Mouse (Mus musculus): ENCODE measurements at regions not wholly inside any gene's neighbourhood (a gene's known extent, or its start where the extent isn't known, plus 50 kb on each side); places are given as distances from the start of the nearest gene placed in this dataset.

GRCm38 (mm10) chr12:73491370-73491769 lies 54.8 kb downstream of the Tmem30b start:
- no peak for DNase-seq

- DNase-seq, result no peak
Observed at GRCm38 (mm10) chr12:73482858-73483257, 63.3 kb downstream of the Tmem30b start.

- DNase-seq, result no peak
Observed at GRCm38 (mm10) chr12:73482275-73482674, 63.9 kb downstream of the Tmem30b start.

GRCm38 (mm10) chr12:73481705-73482104 lies 64.5 kb downstream of the Tmem30b start:
- no peak for DNase-seq

- no peak for DNase-seq
Observed at GRCm38 (mm10) chr12:73481165-73481564, 65.0 kb downstream of the Tmem30b start.

DNA sequence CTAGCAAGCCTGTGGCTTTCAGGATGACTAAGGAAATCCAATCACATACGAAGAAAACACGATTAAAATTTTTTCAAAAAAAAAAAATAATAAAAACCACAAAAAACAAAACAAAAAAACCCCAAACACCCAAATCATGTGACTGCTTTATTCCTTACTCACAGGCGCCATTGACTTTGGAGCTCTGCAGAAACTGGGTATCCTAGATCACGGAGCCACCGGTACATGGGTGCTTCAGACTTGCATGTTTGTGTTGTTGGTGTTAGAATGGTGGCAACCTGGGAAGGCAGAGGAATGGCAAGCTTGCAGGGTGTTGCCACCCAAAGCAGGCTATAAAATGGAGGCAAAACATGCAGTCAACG lies 65.6 kb downstream of the Tmem30b start:
- DNase-seq, result no peak

GRCm38 (mm10) chr12:73479932-73480609 lies 66.1 kb downstream of the Tmem30b start:
- DNase-seq, result no peak

DNA sequence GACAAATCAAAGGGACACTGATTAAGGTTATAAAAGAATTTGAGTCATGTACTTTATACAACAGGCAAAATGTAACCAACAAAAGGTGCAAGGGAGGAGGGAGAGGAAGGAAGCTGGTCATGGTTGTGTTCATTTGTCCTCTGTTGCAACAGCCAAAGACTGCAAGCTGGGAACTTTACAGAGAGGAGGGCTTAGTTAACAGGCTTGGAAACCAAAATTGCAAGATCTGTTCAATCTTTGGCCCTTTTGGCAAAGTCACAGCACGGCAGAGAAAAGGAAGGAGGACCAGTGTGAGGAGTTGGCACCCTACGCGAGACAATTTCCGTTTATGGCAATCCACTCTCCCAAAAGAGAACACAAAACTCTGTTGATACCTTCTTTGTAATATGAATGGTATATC lies 67.6 kb downstream of the Tmem30b start:
- no peak for DNase-seq

- peak; percentile 8 for DNase-seq
Observed at GRCm38 (mm10) chr12:73476421-73476858, 69.8 kb downstream of the Tmem30b start.

DNA sequence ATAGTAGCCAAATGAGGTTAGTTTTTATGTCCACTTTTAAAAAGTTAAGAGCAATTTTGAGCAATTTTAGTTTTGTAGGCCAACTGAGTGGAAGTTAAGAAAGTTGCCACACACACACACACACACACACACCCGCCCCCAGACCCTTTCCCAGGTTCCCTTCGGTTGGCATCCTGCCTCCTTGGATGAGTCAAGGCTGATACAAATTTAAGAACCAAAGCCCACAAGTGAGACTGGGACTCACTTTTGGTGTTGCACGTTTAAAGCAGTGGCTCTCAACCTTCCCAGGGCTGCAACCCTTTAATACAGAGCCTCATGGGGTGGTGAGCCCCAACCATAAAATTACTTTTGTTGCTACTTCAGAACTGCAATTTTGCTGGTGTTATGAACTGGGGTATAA lies 70.4 kb downstream of the Tmem30b start:
- DNase-seq, result no peak

DNA sequence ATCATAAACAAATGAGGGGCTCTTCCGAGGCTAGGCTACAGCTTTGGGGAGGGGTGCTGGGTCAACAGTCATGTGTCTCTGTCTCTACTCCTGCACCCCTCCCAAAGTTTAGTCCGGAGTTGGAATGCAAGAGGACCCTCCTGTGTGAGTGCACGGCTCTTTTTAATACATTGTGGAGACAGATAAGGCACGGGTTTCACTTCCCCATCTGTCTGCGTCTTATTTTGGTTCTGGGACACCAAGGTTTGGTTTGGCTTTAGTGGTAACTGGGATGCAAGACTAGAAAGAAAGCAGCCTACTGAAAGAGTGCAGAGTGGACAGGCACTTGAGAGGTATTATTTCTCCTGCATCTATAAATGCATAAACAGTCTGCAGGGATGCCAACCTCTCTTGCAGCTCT lies 71.2 kb downstream of the Tmem30b start:
- no peak for DNase-seq

- no peak for DNase-seq
Observed at GRCm38 (mm10) chr12:73473111-73473510, 73.1 kb downstream of the Tmem30b start.

DNA sequence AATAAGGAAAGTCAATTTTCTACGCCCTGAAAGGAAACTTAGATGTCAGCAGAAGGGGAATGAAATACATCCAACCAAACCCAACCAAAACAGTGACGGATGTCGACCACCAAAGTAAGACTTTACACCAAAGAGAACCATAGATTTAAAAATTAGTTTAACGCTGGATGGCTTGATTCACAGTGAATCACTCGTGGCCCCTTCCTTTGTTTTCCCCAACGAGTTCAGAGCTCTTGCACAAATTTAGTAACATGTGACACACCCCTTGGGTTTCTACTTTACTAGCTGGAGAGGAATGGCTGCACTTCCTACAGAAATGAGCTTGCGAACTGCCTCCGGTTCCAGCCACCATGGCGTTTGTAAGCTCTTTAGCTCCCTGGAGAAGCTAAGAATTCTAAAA lies 74.2 kb downstream of the Tmem30b start:
- no peak for DNase-seq

DNA sequence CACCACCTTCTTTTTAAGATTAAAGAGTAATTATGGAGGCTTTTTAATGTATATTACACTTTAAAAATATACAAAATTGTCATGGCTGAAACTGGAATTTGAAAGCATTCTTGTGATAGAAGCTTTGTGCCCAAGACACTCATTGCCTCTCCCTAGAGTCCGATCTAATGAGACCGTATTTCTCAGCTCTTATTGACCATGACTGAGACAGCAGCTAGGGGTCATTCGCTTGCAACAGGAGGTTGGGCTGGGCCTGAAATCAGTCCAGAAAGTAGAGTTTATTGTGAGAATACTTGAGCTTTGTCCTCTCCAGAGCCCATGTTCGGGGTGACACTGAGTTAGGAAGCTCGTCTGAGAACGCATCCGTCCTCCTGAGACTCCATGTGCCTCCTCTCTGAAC lies 79.7 kb downstream of the Tmem30b start:
- DNase-seq, result no peak

DNA sequence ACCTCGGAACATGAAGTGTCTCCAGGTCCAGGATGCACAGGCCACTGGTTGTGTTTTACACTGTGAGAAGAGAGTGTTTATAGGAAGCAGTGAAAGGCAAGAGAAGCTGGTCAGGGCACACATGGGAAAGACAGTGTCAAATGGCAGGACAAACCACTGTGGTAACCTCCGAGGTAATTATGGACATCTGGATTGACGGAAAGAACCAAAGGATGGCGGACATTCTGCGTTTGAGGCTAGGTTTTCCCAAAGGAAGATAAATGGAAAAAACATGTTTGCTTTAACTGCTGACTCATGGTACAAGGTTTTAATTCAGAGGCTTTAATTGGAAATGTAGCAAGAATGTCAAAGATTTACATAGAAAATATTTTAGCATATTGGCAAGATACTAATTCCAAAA lies 80.2 kb downstream of the Tmem30b start:
- no peak for DNase-seq

DNA sequence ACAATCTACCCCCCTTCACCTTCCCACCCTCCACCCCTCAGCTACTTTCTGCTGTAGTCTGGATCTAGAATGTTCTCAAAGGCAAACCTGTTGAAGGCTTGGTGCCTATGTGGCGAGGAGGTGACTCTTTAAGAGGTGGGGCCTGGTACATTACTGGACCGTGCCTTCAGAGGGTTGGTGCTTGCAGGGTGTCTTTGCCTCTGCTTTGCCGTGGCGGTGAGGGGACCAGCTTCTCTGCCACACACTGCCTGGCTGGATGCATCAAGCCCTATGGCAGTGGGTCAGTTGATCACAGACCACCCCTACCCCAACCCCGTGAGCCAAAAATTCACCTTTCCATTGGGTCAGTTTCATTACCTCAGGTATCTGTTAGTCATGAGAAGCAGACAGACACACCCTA lies 81.9 kb downstream of the Tmem30b start:
- DNase-seq, result no peak

- no peak for DNase-seq
Observed at GRCm38 (mm10) chr12:73462091-73462490, 84.1 kb downstream of the Tmem30b start.

- no peak for DNase-seq
Observed at GRCm38 (mm10) chr12:73460291-73460761, 85.9 kb downstream of the Tmem30b start.

DNA sequence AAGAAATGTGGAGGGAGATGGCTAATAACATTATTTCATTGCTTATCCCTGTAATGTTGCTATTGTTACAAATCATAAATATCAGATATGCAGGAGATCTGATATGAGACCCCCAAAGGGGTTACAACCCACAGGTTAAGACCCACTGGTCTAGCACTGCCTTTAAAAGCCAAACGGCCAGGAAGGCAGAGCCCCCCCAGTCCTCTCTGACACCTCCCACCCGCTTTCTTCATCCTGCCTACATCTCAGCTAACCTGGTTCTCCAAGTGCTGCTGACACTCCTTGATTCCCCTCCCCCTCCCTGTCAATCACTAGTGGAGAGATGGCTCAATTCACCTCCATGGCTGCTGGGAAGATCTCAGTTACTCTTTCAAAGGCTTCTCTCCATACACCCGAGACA lies 94.9 kb downstream of the Tmem30b start:
- DNase-seq, result no peak

DNA sequence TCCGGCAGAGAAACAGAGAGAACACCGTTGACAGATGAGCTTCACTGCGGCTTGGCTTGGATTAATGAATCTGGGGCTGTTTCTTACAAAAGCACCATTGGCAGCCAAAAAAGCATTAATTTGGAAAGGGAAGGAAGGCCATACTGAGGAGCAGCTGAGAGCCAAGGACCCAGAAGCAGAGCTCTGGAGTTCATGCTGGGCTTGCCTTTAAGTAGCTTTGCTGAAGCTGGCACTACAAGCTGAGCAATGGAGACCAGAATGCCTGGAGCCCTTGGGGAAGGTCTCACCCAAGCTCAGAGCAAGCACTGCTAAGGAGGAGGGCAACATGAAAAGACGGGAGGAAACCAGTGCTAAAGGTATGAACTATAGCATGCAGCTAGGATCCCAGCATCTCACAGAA lies 95.7 kb downstream of the Tmem30b start:
- DNase-seq, result no peak

DNA sequence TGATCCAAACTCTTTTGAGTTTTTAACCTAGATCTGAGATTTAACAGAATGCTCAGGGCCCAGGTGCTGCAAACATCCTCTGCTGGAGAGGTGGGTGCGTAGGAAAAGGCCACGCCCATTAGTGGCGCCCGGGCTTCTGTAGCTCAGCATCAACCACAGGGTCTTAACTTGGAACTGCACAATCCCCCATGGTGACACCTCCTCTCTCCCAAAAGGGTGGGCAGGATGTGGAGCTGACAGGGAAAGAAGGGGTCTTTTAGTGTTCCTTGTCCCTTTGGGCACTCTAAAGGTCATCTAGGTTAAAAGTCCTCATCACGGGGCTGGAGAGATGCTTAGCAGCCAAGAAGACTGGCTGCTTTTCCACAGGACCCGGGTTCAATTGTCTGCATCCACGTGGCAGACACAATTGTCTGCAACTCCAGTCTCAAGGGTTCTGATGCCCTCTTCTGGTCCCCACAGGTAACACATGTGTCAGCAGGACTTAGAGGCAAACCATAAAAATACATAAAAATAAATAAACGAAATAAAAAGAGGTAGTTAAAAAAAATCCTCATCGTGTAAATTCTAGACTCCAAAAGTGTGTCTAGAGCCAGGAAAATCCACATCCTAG lies 96.2 kb downstream of the Tmem30b start:
- DNase-seq, result peak; percentile 26

GRCm38 (mm10) chr12:73449069-73449468 lies 97.1 kb downstream of the Tmem30b start:
- peak; percentile 62 for DNase-seq

- DNase-seq, result no peak
Observed at GRCm38 (mm10) chr12:73448388-73448965, 97.7 kb downstream of the Tmem30b start.

DNA sequence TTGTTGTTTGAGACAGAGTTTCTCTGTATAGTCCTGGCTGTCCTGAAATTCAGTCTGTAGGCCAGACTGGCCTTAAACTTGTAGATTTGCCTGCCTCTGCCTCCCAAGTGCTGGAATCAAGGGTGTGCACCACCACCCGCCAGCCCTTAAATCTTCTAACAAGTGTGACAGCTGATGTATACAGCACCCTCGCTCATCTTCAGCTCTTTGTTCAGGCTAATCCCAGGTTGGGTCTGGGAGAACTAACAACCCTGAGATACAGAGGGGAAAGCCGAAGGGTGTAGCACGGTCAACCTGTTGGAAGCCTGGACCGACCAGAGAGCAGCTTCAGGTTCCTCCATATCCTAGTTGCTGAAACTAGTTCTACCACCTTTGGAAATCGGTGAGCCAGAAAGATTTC lies 99.0 kb downstream of the Tmem30b start:
- DNase-seq, result no peak
